Mouse (Mus musculus) neural tube, embryonic 11.5 days (tissue): ENCODE measurements around the gene Sh3glb2. TPM values are rescaled to one million over a fixed set of nuclear protein-coding genes. Genes with fewer than 3 reads are reported as not detected.
A peak's percentile ranks its signal among the peaks of the same experiment; 100 is the strongest.

Experiments
- ATAC-seq: fragments of 200-750 bp; cut with Nextera tagmentation; 2 replicates; pipeline ENCODE4 v1.8.0; 2017; ENCODE audit warnings: moderate number of reproducible peaks, mild to moderate bottlenecking, moderate TSS enrichment, moderate library complexity; ENCODE audit not compliant: insufficient read depth, low FRiP score, low TSS enrichment
- DNase-seq: peaks from one replicate; pipeline ENCODE4 v3.0.0-alpha.2; 2015; ENCODE audit warnings: low spot score
- H3K27ac ChIP-seq: fragments of 300-500 bp; sonication (generic); 2 replicates; pipeline ENCODE4 v1.5.1; 2014; ENCODE audit warnings: low read depth, mild to moderate bottlenecking, low read length
- H3K27me3 ChIP-seq: fragments of 300-500 bp; sonication (generic); 2 replicates; pipeline ENCODE4 v1.6.1; 2014; ENCODE audit warnings: mild to moderate bottlenecking, low read length, mixed read lengths; ENCODE audit not compliant: control insufficient read depth, insufficient read depth
- H3K36me3 ChIP-seq: fragments of 300-500 bp; sonication (generic); 2 replicates; pipeline ENCODE4 v1.6.1; 2014; ENCODE audit warnings: mild to moderate bottlenecking, low read length, moderate library complexity, mixed read lengths; ENCODE audit not compliant: control insufficient read depth, insufficient read depth
- H3K4me1 ChIP-seq: fragments of 300-500 bp; sonication (generic); 2 replicates; pipeline ENCODE4 v1.6.1; 2014; ENCODE audit warnings: low read length, mixed read lengths; ENCODE audit not compliant: control insufficient read depth, insufficient read depth
- H3K4me2 ChIP-seq: fragments of 300-500 bp; sonication (generic); 2 replicates; pipeline ENCODE4 v1.6.1; 2014; ENCODE audit warnings: low read depth, mild to moderate bottlenecking, moderate library complexity
- H3K4me3 ChIP-seq: fragments of 300-500 bp; sonication (generic); 2 replicates; pipeline ENCODE4 v1.5.1; 2014; ENCODE audit warnings: low read depth, low read length
- H3K9ac ChIP-seq: fragments of 300-500 bp; sonication (generic); 2 replicates; pipeline ENCODE4 v1.6.1; 2014; ENCODE audit warnings: mild to moderate bottlenecking, low read length
- H3K9me3 ChIP-seq: fragments of 300-500 bp; sonication (generic); 2 replicates; pipeline ENCODE4 v1.6.1; 2016; ENCODE audit warnings: low read length; ENCODE audit not compliant: control insufficient read depth
- WGBS: fragments of 180-500 bp; shearing (Covaris S2); extraction: QIAGEN DNeasy Blood & Tissue Kit; methylation state at CpG from one replicate; pipeline ENCODE4 v1.1.7; 2014; 5-methylcytosine and 5-hydroxymethylcytosine counted together
- polyA plus RNA-seq: library from polyadenylated mRNA; unstranded; fragments of >200 nt; fragmentation: Nextera tagmentation; extraction: Ambion mirVana; gene quantifications from 2 replicates; pipeline ENCODE4 v1.2.1, GENCODE M21; 2014

Sh3glb2 gene
- polyA plus RNA-seq, 1 experiment from 2014 or later: 61.6 TPM

DNA sequence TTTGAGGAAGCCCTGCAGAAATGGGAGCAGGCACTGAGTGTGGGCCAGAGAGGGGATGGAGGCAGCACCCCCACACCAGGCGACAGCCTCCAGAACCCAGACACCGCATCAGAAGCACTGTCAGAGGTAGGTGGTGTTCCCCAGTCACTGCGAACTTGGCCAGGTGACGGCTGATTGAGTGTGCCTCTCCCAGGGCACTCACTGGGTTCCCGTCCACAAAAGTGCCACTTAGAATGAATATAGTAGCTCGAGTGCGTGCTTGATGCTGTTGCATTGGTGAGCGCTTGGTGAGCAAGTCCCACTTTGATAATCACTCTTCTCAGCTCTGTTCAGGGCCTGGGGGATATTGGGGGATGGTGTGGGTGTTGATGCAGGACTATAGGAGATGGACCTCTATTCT is 12.4 kb upstream of the Sh3glb2 start:
- Histone ChIP-seq H3K36me3 (peaks cover 23% of the 10 kb centered on the region), H3K4me3 (no peak overlapping the region), H3K4me2 (no peak overlapping the region), H3K27ac (no peak overlapping the region), H3K9me3 (no peaks in the 10 kb centered on the region), H3K9ac (no peak overlapping the region), H3K4me1 (no peaks in the 10 kb centered on the region), H3K27me3 (no peaks in the 10 kb centered on the region)
- 97% methylated on average over 8 of the region's 8 CpGs for WGBS
- DNase-seq: no peak
- no peak for ATAC-seq

DNA sequence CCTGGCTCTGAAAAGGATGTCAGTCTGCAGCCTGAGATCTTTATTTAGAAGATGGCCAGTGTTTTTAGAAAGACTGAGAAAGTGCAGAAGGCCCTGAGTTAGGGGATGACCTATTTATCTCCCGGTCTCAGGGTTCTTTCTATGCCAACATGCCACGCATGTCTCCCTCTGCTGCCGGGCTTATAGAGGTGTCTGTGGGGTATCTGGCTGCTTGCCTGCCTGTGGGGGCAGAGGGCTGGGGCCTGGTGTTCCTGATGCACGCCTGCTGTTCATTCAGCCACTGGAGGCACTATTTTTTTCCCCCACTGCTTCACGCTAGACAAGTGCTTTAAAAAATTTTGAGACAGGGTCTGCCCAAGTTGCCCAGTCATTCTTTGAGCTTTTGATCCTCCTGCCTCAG is 7.1 kb upstream of the Sh3glb2 start:
- ATAC-seq (no peak), DNase-seq (no peak)
- Histone ChIP-seq H3K36me3 (peaks cover 15% of the 10 kb centered on the region), H3K4me3 (no peak overlapping the region), H3K9me3 (no peaks in the 10 kb centered on the region), H3K4me1 (peaks cover 11% of the 10 kb centered on the region), H3K4me2 (no peak overlapping the region), H3K9ac (peak overlapping the region; percentile 8; the same call in 1 of the 2 replicates), H3K27me3 (no peaks in the 10 kb centered on the region), H3K27ac (no peak overlapping the region)
- WGBS: 75% methylated on average over 5 of the region's 5 CpGs

DNA sequence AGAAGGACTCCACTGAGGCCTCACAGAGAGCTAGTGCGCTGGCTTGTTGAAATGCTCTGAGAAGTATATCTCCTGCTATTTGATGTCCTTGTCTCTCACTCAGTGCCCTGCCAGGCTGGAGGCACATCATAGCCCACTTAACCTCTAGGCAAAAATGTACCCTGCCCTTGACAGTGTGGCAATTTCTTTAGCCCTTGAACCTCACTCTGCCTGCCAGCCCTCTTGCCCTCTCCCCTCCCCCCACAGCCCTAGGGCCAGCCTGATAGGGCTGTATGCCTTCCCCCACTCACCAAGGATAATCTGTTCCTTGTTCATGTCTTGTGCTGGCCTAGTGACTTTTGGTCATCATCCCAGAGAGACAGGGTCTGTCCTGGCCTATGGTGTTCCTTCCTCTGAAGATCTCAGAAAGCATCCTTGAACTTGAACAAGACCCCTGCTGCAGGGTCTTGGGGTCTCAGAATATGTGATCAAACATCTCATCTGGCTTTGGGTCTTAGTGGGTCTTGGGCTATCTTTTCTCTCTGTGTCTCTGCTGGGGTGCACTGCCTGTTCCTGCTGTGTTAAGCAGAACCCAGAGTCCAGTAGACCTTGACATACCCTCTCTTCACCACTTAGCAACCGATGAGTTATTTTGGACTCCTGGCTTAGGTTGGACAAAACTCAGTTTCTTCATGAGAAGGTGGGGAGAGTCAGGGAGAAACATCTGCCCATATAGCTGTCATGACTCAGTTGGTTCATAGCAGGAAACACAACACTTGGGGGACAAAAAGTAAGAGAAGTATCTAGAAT is 6.3 kb upstream of the Sh3glb2 start:
- Histone ChIP-seq H3K9me3 (no peaks in the 10 kb centered on the region), H3K27ac (no peak overlapping the region), H3K4me1 (peaks cover 11% of the 10 kb centered on the region), H3K4me2 (peak overlapping the region; percentile 95), H3K4me3 (peak overlapping the region; percentile 93), H3K36me3 (peaks cover 9% of the 10 kb centered on the region), H3K9ac (no peak overlapping the region), H3K27me3 (no peaks in the 10 kb centered on the region)
- DNase-seq (no peak), ATAC-seq (no peak)
- 93% methylated on average over 2 of the region's 2 CpGs for WGBS

DNA sequence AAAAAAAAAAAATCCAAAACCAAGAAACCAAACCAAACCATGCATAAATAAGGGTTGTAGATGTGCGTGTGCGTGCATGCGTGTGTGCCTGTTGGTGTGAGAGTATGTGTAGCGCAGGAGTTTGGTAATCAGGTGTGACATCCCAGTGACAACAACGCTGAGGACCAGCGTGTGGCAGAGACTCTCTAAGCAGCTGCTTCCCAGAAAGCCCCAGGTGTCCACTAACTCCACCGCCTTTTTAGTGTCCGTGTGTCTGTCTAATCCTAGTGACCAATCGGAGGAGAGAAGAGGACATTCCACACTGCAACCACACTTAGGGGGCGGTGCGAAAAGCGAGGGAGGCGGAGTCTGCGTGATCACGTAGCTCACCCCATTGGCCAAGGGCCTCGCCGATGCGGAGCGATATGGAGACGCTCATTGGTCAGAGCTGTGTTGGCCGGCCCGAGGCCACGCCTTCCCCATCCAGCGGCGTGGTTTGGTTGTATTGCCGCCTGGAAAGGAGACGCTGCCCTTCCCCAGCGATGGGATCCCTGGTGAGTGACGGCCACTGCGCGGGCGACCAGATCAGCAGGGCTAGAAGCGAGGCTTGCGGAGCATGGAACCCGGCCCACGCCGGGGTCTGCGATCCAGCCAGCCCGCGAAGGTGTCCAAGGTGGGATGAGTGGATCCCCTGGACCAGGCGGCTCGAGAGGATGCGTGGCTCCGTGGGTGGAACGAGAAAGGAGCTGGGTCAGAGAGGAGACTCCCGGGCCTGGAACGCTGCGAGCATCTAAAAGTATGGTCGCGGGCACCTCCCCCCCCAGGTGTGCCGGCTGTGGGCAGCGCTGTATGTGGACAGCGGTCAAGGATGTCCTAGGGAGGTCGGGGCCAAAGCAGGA is 4.9 kb upstream of the Sh3glb2 start, which contains the start of gene Miga2:
TSS of gene Miga2 (plus strand) at position 461 of the 878 bp plus-strand sequence.
- Histone ChIP-seq H3K9me3 (no peaks in the 10 kb centered on the region), H3K4me3 (peak within 1 kb of the TSS; percentile 93)
- under 1% methylated on average over 54 of the region's 54 CpGs for WGBS

DNA sequence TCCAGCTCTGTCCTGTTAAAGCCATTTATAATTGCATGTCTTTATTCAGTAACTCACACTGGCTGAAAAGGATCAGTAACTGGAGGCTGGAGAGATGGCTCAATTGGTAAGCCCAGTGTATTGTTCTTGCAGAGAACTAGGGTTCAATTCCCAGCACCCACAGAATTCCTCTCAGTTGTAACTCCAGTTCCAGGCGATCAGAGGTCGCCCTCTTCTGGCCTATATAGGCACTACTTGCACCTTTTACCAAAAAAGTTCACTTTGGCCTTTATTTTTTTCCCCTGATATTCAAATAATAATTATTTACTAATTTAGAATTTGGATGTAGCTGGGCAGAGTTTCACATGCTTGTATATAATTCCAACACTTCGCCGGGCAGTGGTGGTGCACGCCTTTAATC is 3.7 kb upstream of the Sh3glb2 start:
- WGBS: 66% methylated on average over 5 of the region's 5 CpGs

More for the DNA sequence above, 4.9 kb upstream of the Sh3glb2 start, which contains the start of gene Miga2:
- Histone ChIP-seq H3K27ac (no peak within 1 kb of the TSS), H3K4me1 (peaks cover 11% of the 10 kb centered on the region), H3K27me3 (no peaks in the 10 kb centered on the region), H3K4me2 (peak within 1 kb of the TSS; percentile 95), H3K9ac (peak within 1 kb of the TSS; percentile 77), H3K36me3 (peaks cover 4% of the 10 kb centered on the region)
- ATAC-seq (peak; percentile 99), DNase-seq (peak; percentile 99)

DNA sequence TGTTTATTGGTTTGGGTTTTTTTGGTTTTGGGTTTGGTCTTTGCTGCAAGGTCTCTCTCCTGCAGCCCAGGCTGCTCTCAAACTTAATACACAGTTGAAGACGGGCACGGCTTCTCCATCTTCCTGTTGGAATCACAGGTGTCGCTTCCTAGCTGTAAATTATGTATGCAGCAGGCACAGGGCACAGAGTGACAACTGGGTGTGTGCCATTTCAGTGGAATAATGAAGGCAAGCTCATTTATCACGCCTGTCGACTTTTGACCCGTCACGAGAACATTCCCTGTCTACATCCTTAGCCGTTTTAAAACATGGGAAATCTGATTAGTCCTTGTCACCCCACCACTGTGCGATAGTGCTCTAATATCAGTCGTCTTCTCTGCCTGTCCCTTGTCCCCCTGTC is 1.5 kb upstream of the Sh3glb2 start:
- no peaks in the 10 kb centered on the region for H3K36me3 ChIP-seq
- ATAC-seq (no peak), DNase-seq (no peak)
- 67% methylated on average over 10 of the region's 10 CpGs for WGBS
- H3K9me3 ChIP-seq: no peaks in the 10 kb centered on the region
- H3K4me3 ChIP-seq: no peak overlapping the region
- H3K4me2 ChIP-seq: no peak overlapping the region
- H3K27ac ChIP-seq: no peak overlapping the region
- no peaks in the 10 kb centered on the region for H3K27me3 ChIP-seq
- no peak overlapping the region for H3K9ac ChIP-seq
- peaks cover 26% of the 10 kb centered on the region for H3K4me1 ChIP-seq

More for the DNA sequence above, 3.7 kb upstream of the Sh3glb2 start:
- DNase-seq (no peak), ATAC-seq (no peak)
- H3K9me3 ChIP-seq: no peaks in the 10 kb centered on the region
- H3K36me3 ChIP-seq: no peaks in the 10 kb centered on the region
- no peak overlapping the region for H3K9ac ChIP-seq
- peaks cover 22% of the 10 kb centered on the region for H3K4me1 ChIP-seq
- H3K4me3 ChIP-seq: no peak overlapping the region
- no peak overlapping the region for H3K27ac ChIP-seq
- no peak overlapping the region for H3K4me2 ChIP-seq
- no peaks in the 10 kb centered on the region for H3K27me3 ChIP-seq

DNA sequence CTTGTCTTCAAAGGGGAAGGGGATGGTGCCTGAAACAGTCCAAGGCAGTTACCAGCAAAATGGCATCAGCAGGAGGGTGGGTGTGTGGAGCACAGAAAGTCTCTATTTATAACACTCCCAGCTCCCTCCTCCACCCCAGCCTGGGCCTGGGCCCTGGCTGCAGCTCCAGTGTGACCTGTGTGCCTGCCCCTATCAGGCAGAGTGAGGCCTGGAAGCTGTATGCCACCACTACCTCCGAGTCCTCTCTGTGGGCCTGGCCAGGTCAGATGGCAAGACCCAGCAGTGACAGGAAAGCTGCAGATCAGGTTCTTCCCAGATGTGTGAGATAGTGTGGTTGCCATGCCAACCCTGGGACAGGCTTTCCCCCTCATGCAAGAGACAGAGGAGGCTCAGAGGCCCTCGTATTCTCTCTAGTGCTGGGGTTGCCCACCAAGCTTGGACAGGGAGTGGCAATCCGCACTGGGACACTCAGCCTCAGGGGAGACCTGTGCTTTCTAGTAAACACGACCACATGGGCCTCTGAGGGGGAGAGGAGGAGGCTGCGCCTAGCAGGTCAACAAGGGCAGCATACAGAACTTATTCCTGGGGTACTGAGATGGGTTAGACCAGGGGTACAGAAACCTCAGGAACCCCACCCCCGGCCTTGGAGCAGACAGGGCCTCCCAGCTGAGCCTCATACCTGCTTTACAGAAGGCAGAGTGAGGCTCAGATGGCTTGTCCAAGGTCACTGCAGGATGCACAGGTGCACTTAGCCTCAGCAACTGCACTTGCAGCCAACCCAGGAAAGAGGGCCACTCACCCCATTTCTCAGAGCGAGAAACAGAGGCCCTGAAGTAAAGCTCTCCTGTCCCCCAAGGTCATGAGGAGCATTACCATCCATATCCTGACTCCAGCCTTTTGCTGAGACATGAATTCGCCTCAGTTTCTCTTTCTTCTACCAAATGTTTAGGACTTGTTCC is 1.3 kb downstream of the Sh3glb2 start:
- DNase-seq: no peak
- peak overlapping the region; percentile 92 for H3K4me2 ChIP-seq
- H3K36me3 ChIP-seq: no peaks in the 10 kb centered on the region; the same call in none of the 2 replicates
- WGBS: 63% methylated on average over 8 of the region's 8 CpGs
- H3K4me1 ChIP-seq: peaks cover 15% of the 10 kb centered on the region
- H3K27ac ChIP-seq: 0 out of 2 replicates have a peak overlapping the region, but pooled peaks have one; percentile 14
- H3K27me3 ChIP-seq: no peaks in the 10 kb centered on the region
- ATAC-seq: no peak
- H3K4me3 ChIP-seq: peak overlapping the region; percentile 70
- peak overlapping the region; percentile 18 for H3K9ac ChIP-seq
- no peaks in the 10 kb centered on the region for H3K9me3 ChIP-seq

DNA sequence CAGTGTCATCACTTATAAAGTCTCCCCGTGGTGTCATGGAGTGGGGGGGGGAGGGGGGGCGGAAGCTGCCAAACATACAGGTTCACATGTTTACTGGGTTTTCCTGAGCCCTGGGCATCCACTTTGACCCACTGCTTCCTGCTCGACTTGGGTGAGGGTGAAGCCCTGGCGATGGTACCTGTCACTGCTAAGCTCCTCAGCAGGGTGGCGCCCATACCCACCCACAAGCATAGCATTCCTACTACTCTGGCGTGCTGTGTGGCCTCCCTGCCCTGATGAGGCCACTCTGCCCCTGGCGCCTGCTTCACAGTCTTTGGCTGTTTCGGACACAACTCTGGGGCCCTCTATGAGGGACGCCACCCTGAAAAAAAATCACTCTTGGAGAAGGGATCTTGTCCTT is 2.2 kb downstream of the Sh3glb2 start:
- no peaks in the 10 kb centered on the region; the same call in none of the 2 replicates for H3K36me3 ChIP-seq
- H3K9ac ChIP-seq: no peak overlapping the region; the same call in 1 of the 2 replicates
- WGBS: 77% methylated on average over 9 of the region's 9 CpGs
- no peak for DNase-seq
- no peak for ATAC-seq
- H3K4me1 ChIP-seq: peaks cover 15% of the 10 kb centered on the region
- no peaks in the 10 kb centered on the region for H3K9me3 ChIP-seq
- no peak overlapping the region for H3K27ac ChIP-seq
- H3K27me3 ChIP-seq: no peaks in the 10 kb centered on the region
- no peak overlapping the region for H3K4me3 ChIP-seq
- no peak overlapping the region for H3K4me2 ChIP-seq
